Comparison of ENCODE assay signal across 16 mouse cellular contexts in genomic region chr2:31733558-31733957, GRCm38 (mm10). TPM values are rescaled to one million over a fixed set of nuclear protein-coding genes. Genes with fewer than 3 reads are reported as not detected.
A peak's percentile ranks its signal among the peaks of the same experiment; 100 is the strongest.
DNase-seq lines count a peak whose midpoint lies in the region; ATAC-seq lines count a peak whose summit lies in the region.
"Had no signal": no experiment of that assay in that cellular context is flagged by ENCODE, and none has a peak within 500 bp of the region (broad histone marks: within the 10 kb centered on the region; RNA-seq: fewer than 3 reads in every experiment).

No protein-coding gene starts in this region.

- peak; percentile 30 for DNase-seq in gastrocnemius, postnatal 14 days
- no peak for DNase-seq in gastrocnemius, postnatal 4 days (ENCODE audit: low spot score in 2 of 2)
- peak; percentile 47 for DNase-seq in urinary bladder, postnatal 14 days (ENCODE audit: low spot score)
- DNase-seq in urinary bladder, adult 2 months (ENCODE audit: low spot score) = no peak
- DNase-seq in skeletal muscle tissue, adult 2 months (ENCODE audit: low read depth, low spot score) = peak; percentile 57
- DNase-seq in heart, postnatal 10 days = no peak
- DNase-seq: adrenal gland, postnatal 14 days; cerebellum, adult 18-20 months; heart, postnatal 4 days; kidney, adult 2 months; kidney, postnatal 25 days; layer of hippocampus, postnatal 36 days; liver, embryonic 13.5 days; right cerebral cortex, postnatal 4 days had no signal

- no peak for ATAC-seq in CD4-positive, CD25-positive, alpha-beta regulatory T cell, adult 4 months
- ATAC-seq: hindbrain, embryonic 16.5 days had no signal

- intact Hi-C loops in gastrocnemius, postnatal 14 days (cut with DNase I; ENCODE audit: low total_unique reads) = no loop called here
- intact Hi-C loops in heart, postnatal 10 days (cut with DNase I) = no loop called here

RNA-seq across cellular contexts. Expression of gene Abl1, which starts 45.4 kb away (rescaled TPM):
- total RNA-seq in gastrocnemius, postnatal 14 days (2021) = 10 to 100 TPM; 25.5 to 28.4 TPM
- 10 to 100 TPM; 76.3 to 80.7 TPM for total RNA-seq in gastrocnemius, postnatal 4 days (2021)
- polyA plus RNA-seq in urinary bladder, adult 2 months (2012; rRNA removed) = 62.8 and 74.9 TPM in 2 replicates
- total RNA-seq in heart, postnatal 10 days (2021) = 10 to 100 TPM; 56.8 to 65.5 TPM
- polyA plus RNA-seq in CD4-positive, CD25-positive, alpha-beta regulatory T cell, adult 4 months (2017; shearing (Covaris generic)) = 1 to 10 TPM; 6.9 to 8.2 TPM

Comparison
In these comparisons a context has a peak if more than half of its experiments do, and no peak if none do; other contexts are left out.
1. DNase-seq: peak in gastrocnemius, postnatal 14 days (single experiment), urinary bladder, postnatal 14 days (single experiment) and skeletal muscle tissue, adult 2 months (single experiment); none in gastrocnemius, postnatal 4 days (0 of 2), urinary bladder, adult 2 months (single experiment) and heart, postnatal 10 days (0 of 2).